Mouse (Mus musculus) embryonic facial prominence, embryonic 15.5 days (tissue): Measurements from ENCODE around the gene Vkorc1. TPM values are rescaled to one million over a fixed set of nuclear protein-coding genes. Genes with fewer than 3 reads are reported as not detected.

ENCODE experiments used
- ATAC-seq: fragments of 200-750 bp; cut with Nextera tagmentation; 2 replicates; pipeline ENCODE4 v1.8.0; 2017; ENCODE audit warnings: low read depth, moderate TSS enrichment; ENCODE audit not compliant: insufficient number of reproducible peaks, low FRiP score, low TSS enrichment
- H3K27ac ChIP-seq: fragments of 300-500 bp; sonication (generic); replicated peaks from 2 replicates; pipeline ENCODE4 v1.5.1; 2015; ENCODE audit warnings: mild to moderate bottlenecking, inconsistent platforms
- H3K27me3 ChIP-seq: fragments of 300-500 bp; sonication (generic); 2 replicates; pipeline ENCODE4 v1.6.1; 2015; ENCODE audit warnings: inconsistent platforms
- H3K36me3 ChIP-seq: fragments of 300-500 bp; sonication (generic); 2 replicates; pipeline ENCODE4 v1.6.1; 2015; ENCODE audit warnings: mild to moderate bottlenecking, inconsistent platforms
- H3K4me1 ChIP-seq: fragments of 300-500 bp; sonication (generic); 2 replicates; pipeline ENCODE4 v1.6.1; 2015; ENCODE audit warnings: inconsistent platforms
- H3K4me2 ChIP-seq: fragments of 300-500 bp; sonication (generic); replicated peaks from 2 replicates; pipeline ENCODE4 v1.6.1; 2015; ENCODE audit warnings: mild to moderate bottlenecking, inconsistent platforms
- H3K4me3 ChIP-seq: fragments of 300-500 bp; sonication (generic); replicated peaks from 2 replicates; pipeline ENCODE4 v1.5.1; 2015; ENCODE audit warnings: mild to moderate bottlenecking, inconsistent platforms
- H3K9ac ChIP-seq: fragments of 300-500 bp; sonication (generic); 2 replicates; pipeline ENCODE4 v1.6.1; 2015; ENCODE audit warnings: inconsistent platforms
- H3K9me3 ChIP-seq: fragments of 300-500 bp; sonication (generic); replicated peaks from 2 replicates; pipeline ENCODE4 v1.6.1; 2016; ENCODE audit warnings: inconsistent platforms
- WGBS: fragments of 180-500 bp; shearing (Covaris S2); methylation state at CpG from one replicate; pipeline ENCODE4 v1.1.7; 2015; 5-methylcytosine and 5-hydroxymethylcytosine counted together
- polyA plus RNA-seq: library from polyadenylated mRNA; unstranded; fragments of >200 nt; fragmentation: Nextera tagmentation; extraction: Ambion mirVana; gene quantifications from 2 replicates; pipeline ENCODE4 v1.2.1, GENCODE M21; 2015

Gene Vkorc1
- polyA plus RNA-seq, 1 experiment from 2014 or later = 234 TPM

- H3K27ac ChIP-seq = peak within 1 kb of the TSS; percentile 99
- peak within 1 kb of the TSS; percentile 93 for H3K9ac ChIP-seq
- 0% methylated on average over 40 of the region's 41 CpGs for WGBS
- H3K4me3 ChIP-seq = peak within 1 kb of the TSS; percentile 82
- no peaks in the 10 kb centered on the region for H3K27me3 ChIP-seq
- peak within 1 kb of the TSS; percentile 76 for H3K4me2 ChIP-seq
- H3K36me3 ChIP-seq = peaks cover 39% of the 10 kb centered on the region
- peak; percentile 92 for ATAC-seq
- H3K4me1 ChIP-seq = peaks cover 23% of the 10 kb centered on the region
- H3K9me3 ChIP-seq = no peaks in the 10 kb centered on the region
These were observed 19.4 kb downstream of the Vkorc1 start, which contains the start of gene Zfp646 for GRCm38 (mm10) chr7:127876041-127876466. TSS of gene Zfp646 (plus strand) at chr7:127876221.

DNA sequence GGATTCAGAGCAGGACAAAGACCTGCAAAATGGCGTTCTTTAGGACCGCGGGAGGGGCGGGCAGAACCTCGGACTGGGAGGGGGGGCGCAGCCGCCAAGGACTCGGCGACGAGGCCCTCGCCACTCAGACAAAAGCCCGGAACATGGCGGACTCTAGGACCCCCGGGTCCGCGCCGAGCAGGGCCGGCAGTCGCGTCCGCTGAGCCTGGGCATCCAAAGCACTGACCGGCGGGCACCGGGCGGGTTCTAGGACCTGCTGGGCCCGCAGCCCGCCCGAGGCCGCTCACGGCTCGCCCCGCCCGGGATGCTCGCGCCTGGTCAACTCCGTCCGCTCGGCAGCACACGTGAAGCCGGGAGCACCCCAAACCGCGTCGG is 19.8 kb downstream of the Vkorc1 start:
- Histone ChIP-seq H3K9me3 (no peaks in the 10 kb centered on the region), H3K27ac (peak overlapping the region; percentile 99), H3K9ac (peak overlapping the region; percentile 93), H3K36me3 (peaks cover 35% of the 10 kb centered on the region), H3K4me3 (peak overlapping the region; percentile 82), H3K4me1 (peaks cover 23% of the 10 kb centered on the region), H3K27me3 (no peaks in the 10 kb centered on the region), H3K4me2 (peak overlapping the region; percentile 76)
- peak; percentile 94 for ATAC-seq
- under 1% methylated on average over 43 of the region's 43 CpGs for WGBS

DNA sequence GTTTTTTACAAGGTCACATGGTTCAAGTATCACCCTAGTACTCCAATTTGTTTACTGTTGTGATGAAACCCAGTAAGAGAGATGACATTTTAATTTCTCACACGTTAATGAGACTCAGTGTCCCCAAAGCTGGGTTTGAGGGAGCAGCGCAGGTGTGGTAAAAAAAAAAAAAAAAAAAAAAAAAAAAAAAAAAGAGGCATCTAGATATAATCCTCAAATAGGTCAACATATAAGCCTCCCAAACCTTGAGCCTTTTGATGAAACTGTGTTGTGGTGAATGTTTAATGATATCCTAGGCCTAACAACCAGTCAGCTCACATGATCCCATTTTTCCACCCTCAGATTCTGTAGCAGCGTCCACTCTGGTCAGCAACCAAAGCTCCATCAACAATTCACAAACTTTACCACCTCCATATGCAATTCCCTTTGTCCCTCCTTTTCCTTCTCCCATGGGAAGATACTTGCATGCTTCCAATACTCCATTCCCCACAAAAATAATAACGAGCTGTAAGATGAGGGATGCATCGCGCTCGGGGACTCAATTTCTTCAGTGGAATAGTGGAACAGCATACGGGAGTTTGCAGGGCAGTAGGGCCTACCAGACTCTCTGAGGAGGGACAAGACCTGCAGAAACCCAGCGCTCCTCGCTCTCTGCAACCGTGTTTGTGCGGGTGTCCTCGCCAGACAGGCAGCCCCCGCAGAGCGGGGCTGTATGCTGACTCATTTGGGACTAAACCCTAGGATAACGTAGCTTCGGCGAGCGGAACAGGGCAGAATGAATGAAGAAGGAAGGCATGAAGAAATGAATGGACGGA is 20.4 kb downstream of the Vkorc1 start:
- H3K4me2 ChIP-seq = peak overlapping the region; percentile 76
- peaks cover 29% of the 10 kb centered on the region for H3K36me3 ChIP-seq

DNA sequence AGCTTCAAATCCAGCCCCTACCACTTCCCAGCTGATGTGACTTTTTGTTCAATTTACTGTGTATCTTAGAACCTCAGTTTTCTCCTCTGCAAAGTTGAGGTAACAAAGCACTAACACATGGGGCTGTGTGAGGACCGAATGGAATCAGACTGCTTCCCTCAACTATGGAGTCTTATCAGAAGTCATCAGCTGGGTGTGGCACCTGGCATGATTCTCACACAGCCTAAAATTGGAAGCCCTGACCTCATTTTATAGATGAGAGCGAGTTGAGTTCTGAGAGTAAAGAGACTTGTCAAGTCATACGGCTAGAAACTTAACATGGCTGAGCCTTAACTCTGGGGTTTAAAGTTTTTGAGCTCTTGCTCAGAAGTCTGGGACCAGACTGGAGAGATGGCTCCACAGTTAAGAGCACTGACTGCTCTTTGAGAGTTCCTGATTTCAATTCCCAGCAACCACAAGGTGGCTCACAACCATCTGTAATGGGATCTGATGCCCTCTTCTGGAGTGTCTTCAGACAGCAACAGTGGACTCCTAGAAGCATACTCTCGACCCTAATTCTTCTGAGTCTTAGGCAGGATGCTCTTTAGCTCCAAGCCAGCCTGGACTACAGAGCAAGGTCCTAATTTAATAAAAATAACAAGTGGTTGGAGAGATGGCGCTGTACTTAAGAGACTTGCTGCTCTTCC is 25.1 kb downstream of the Vkorc1 start:
- H3K36me3 ChIP-seq = peaks cover 38% of the 10 kb centered on the region
- H3K27me3 ChIP-seq = no peaks in the 10 kb centered on the region

More for the DNA sequence above, 20.4 kb downstream of the Vkorc1 start:
- Histone ChIP-seq H3K9ac (peak overlapping the region; percentile 93), H3K4me1 (peaks cover 23% of the 10 kb centered on the region), H3K27me3 (no peaks in the 10 kb centered on the region), H3K27ac (peak overlapping the region; percentile 99), H3K4me3 (peak overlapping the region; percentile 82), H3K9me3 (no peaks in the 10 kb centered on the region)
- WGBS = 4% methylated on average over 20 of the region's 20 CpGs
- no peak for ATAC-seq

GRCm38 (mm10) chr7:127869149-127869810 is 26.1 kb downstream of the Vkorc1 start:
- H3K9ac ChIP-seq = no peak overlapping the region
- peak overlapping the region; percentile 31 for H3K27ac ChIP-seq
- H3K4me3 ChIP-seq = no peak overlapping the region
- H3K36me3 ChIP-seq = peaks cover 44% of the 10 kb centered on the region
- H3K4me2 ChIP-seq = no peak overlapping the region
- H3K4me1 ChIP-seq = peaks cover 13% of the 10 kb centered on the region
- WGBS = 37% methylated on average over 3 of the region's 3 CpGs
- peak; percentile 59 for ATAC-seq
- no peaks in the 10 kb centered on the region for H3K27me3 ChIP-seq
- H3K9me3 ChIP-seq = no peaks in the 10 kb centered on the region

More for the DNA sequence above, 25.1 kb downstream of the Vkorc1 start:
- ATAC-seq = no peak
- Histone ChIP-seq H3K27ac (no peak overlapping the region), H3K9me3 (no peaks in the 10 kb centered on the region), H3K4me1 (peaks cover 21% of the 10 kb centered on the region), H3K9ac (no peak overlapping the region), H3K4me3 (no peak overlapping the region), H3K4me2 (no peak overlapping the region)
- WGBS = 74% methylated on average over 5 of the region's 5 CpGs

DNA sequence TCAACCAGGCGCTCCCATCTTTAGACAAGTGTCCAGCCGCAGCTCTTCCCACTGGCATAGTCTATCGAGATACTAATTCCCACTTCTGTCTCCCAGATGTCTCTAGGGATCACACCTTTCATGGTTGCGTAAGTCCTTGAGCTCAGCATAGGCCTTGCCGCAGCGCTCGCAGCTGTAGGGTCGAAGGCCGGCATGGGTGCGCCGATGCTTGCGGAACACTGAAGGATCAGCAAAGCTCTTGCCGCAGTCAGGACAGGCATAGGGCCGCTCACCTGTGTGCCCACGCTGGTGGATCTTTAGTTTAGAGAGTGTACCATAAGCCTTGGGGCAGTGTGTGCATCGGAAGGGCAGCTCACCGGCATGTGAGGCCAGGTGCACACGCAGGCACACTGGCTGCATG is 27.8 kb downstream of the Vkorc1 start:
- Histone ChIP-seq H3K4me1 (peaks cover 9% of the 10 kb centered on the region; the same call in 1 of the 2 replicates), H3K9me3 (no peaks in the 10 kb centered on the region), H3K4me2 (no peak overlapping the region), H3K4me3 (no peak overlapping the region), H3K36me3 (peaks cover 38% of the 10 kb centered on the region), H3K9ac (no peak overlapping the region), H3K27ac (no peak overlapping the region), H3K27me3 (no peaks in the 10 kb centered on the region)
- WGBS = 97% methylated on average over 18 of the region's 18 CpGs
- no peak for ATAC-seq

DNA sequence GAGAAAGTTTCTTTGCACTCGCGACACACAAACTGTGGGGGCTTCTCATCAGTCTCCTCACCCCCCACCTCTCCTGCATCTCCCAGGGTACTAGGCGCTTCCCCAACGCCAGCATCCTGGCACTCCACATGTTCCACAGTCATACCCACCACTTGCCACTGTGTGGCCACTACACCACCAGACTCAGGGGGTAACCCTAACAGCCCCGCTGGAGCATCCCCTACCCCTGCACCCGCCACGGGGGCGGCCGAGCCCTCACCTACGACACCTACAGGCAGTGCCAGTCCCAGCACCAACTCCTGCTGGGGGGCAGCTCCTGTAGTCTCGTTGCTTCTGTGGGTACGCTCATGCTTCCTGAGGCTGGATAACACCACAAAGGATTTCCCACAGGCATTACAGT is 29.0 kb downstream of the Vkorc1 start:
- no peaks in the 10 kb centered on the region for H3K27me3 ChIP-seq
- H3K9me3 ChIP-seq = no peaks in the 10 kb centered on the region
- no peak overlapping the region for H3K4me3 ChIP-seq
- ATAC-seq = no peak
- no peak overlapping the region for H3K27ac ChIP-seq
- no peak overlapping the region for H3K4me2 ChIP-seq
- H3K9ac ChIP-seq = no peak overlapping the region
- 94% methylated on average over 12 of the region's 12 CpGs for WGBS
- H3K36me3 ChIP-seq = peaks cover 38% of the 10 kb centered on the region
- H3K4me1 ChIP-seq = peaks cover 9% of the 10 kb centered on the region; the same call in 1 of the 2 replicates

DNA sequence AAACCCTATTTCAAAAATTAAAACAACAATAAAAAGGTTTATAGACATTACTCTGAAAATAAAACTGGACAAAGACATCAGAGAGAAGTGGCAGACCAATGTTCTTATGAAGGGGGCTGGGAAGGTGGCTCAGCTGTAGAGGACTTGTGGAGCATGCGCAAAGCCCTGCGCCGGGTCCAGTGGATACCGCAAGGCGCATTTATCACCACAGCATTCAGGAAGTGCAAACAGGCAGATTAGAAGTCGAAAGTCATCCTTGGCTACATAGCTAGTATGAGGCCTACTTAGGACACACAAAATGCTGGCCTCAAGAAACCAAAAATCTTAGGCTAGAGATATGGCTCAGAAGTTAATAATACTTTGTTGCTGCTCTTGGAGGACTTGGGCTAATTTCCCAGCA is 37.2 kb downstream of the Vkorc1 start:
- no peak overlapping the region for H3K4me3 ChIP-seq
- H3K36me3 ChIP-seq = no peaks in the 10 kb centered on the region
- WGBS = 92% methylated on average over 6 of the region's 6 CpGs
- H3K27me3 ChIP-seq = no peaks in the 10 kb centered on the region
- no peaks in the 10 kb centered on the region for H3K9me3 ChIP-seq
- no peak for ATAC-seq
- H3K9ac ChIP-seq = no peak overlapping the region
- H3K4me1 ChIP-seq = no peaks in the 10 kb centered on the region
- H3K27ac ChIP-seq = no peak overlapping the region
- H3K4me2 ChIP-seq = no peak overlapping the region

- peaks cover 25% of the 10 kb centered on the region for H3K36me3 ChIP-seq
- H3K4me3 ChIP-seq = no peak overlapping the region
- no peak overlapping the region for H3K9ac ChIP-seq
- WGBS = 60% methylated on average over 5 of the region's 5 CpGs
- no peaks in the 10 kb centered on the region for H3K4me1 ChIP-seq
- ATAC-seq = no peak
- no peaks in the 10 kb centered on the region for H3K9me3 ChIP-seq
- no peaks in the 10 kb centered on the region for H3K27me3 ChIP-seq
- H3K4me2 ChIP-seq = no peak overlapping the region
- 0 out of 2 replicates have a peak overlapping the region, but pooled peaks have one; percentile 58 for H3K27ac ChIP-seq
These were observed 44.5 kb downstream of the Vkorc1 start for GRCm38 (mm10) chr7:127850906-127851305.

DNA sequence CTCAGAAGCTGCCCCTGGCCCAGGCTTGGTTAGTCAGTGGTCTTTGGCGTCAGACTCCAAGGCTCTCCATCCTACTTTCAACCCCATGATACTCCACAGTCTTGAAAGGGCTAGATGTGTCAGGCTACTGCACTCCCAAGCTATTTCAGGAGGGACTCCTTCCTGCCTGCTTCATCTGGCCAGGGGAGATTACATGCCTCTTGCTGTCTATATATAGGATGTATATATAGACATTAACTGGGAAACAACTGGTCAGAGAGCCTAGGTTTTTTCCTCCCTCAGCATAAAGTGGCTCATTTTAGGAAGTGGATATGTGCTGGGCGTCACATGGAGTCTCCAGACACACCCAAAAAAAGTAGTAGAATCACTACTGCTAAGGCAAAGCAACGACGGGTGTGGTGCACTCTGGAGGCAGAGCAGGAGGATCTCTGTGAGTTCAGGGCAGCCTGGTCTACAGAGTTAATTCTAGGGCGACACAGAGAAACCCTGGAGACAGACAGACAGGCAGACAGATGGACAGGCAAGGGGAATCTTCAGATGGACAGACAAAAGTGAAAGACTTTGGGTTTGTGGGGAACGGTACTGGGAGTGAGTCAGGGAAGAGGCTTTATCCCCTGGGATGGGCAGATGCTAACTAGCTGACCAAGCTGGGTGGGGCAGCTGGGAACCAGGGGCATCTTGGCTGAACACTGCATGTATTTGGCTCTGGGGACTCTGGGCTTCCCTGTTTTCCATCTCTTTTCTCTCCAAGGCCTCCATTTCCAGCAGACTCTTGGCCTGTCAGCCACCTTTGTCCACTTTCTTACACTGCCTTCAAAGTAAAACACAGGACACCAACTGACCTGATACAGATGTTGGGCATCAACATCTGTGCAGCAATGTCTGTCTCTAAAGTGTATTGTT is 45.2 kb downstream of the Vkorc1 start:
- WGBS = 68% methylated on average over 6 of the region's 6 CpGs
- Histone ChIP-seq H3K4me1 (no peaks in the 10 kb centered on the region), H3K9ac (no peak overlapping the region), H3K36me3 (peaks cover 31% of the 10 kb centered on the region), H3K27me3 (no peaks in the 10 kb centered on the region), H3K4me3 (no peak overlapping the region), H3K27ac (peak overlapping the region; percentile 58), H3K9me3 (no peaks in the 10 kb centered on the region), H3K4me2 (no peak overlapping the region)
- ATAC-seq = no peak
